Mouse (Mus musculus) small intestine, adult 2 months (tissue): ENCODE data around the gene Cbarp.

Experiments
- CTCF ChIP-seq: fragments of 200-500 bp; IDR thresholded peaks from 2 replicates; pipeline ENCODE4 v1.5.1; 2012; ENCODE audit warnings: low read depth, mild to moderate bottlenecking, control low read depth, inconsistent platforms, low read length, moderate library complexity, mixed read lengths; ENCODE audit not compliant: insufficient replicate concordance, insufficient read length; ENCODE audit errors: extremely low read depth
- POLR2A ChIP-seq: fragments of 200-500 bp; IDR thresholded peaks from 2 replicates; pipeline ENCODE4 v1.6.1; 2012; ENCODE audit warnings: low read depth, mild to moderate bottlenecking, control low read depth, inconsistent platforms, low read length, moderate library complexity

- TF ChIP-seq POLR2A (no peak; the same call in 1 of the 2 replicates), CTCF (no peak)
Measured at GRCm38 (mm10) chr10:80115944-80116335, 24.7 kb downstream of the Cbarp start.
